Mouse (Mus musculus): ENCODE data around the gene Slc36a4.

DNA sequence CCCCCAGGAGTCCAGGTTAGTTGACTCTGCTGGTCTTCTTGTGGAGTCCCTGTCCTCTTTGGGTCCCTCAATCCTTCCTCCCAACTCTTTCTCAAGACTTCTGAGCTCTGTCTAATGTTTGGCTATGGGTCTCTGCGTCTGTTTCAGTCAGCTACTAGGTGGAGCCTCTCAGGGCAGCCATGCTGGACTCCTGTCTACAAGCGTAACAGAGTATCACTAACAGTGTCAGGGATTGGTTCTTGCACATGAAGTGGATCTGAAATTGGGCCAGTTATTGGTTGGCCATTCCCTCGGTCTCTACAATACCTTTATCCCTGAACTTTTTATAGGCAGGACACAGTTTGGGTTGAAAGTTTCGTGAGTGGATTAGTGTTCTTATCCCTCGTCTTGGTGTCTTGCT, 22.2 kb upstream of the Slc36a4 start:
- no peak for TF ChIP-seq POLR2A (IDR thresholded peaks at IDR 0.05; ENCODE audit: control insufficient read depth, extremely low read depth, insufficient read depth, low read length, poor library complexity)
- no peak for TF ChIP-seq CTCF (IDR thresholded peaks at IDR 0.05; ENCODE audit: borderline replicate concordance, control insufficient read depth, extremely low read depth, insufficient read depth, low read length, poor library complexity)
